Mouse (Mus musculus): ENCODE measurements around the gene Cenpu.

- TF ChIP-seq CTCF (IDR thresholded peaks at IDR 0.05; ENCODE audit: low read depth) (no peak), EP300 (IDR thresholded peaks at IDR 0.05; ENCODE audit: low read depth) (no peak)
These were observed 8.2 kb upstream of the Cenpu start for GRCm38 (mm10) chr8:46543662-46544061.
